Mouse (Mus musculus): Measurements from ENCODE around the gene Pex16. TPM values are rescaled to one million over a fixed set of nuclear protein-coding genes. Genes with fewer than 3 reads are reported as not detected.
A peak's percentile ranks its signal among the peaks of the same experiment; 100 is the strongest.

Pex16 gene
- polyA plus RNA-seq, 1 experiment = 36.9 TPM

DNA sequence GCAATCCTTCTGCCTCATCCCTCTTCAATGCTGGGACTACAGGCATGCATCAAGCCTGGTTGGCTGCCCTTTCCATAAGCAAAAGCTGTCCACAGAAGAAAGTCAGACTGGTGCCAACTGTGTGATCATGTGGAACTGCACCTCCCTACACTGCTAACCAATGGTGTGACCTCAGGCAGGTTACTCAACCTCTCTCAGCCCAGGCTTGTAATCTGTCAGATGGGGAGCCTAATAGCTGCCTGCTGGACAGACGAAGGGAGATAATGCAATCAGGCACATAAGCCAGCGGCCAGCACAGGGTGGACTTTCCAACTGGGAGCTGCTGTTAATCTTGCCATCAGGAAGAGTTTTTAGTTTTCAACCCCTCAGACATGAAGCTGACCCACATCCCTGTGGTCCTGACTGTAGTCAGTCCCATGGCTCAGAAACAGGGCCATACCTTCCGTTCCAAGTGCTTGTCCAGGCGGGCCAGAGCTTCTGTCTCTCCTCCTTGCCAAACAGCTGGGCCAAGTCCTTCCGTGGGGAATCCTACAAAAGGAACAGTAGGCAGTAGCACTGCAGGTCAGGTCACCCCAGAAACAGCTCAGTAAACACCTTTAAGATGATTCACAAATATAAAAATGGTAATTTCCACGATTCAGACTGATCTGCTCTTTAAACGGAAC is 47.4 kb downstream of the Pex16 start:
- Histone ChIP-seq H3K4me1 (ENCODE audit: control insufficient read depth, insufficient read depth, insufficient read length) (no peaks in the 10 kb centered on the region), H3K27ac (ENCODE audit: insufficient read depth, low read length) (no peak overlapping the region), H3K27me3 (ENCODE audit: control insufficient read depth, insufficient read depth, low read length) (no peaks in the 10 kb centered on the region), H3K4me3 (ENCODE audit: extremely low read depth, insufficient read depth, insufficient read length) (no peak overlapping the region), H3K36me3 (ENCODE audit: control insufficient read depth, insufficient read depth, low read length) (peaks cover 14% of the 10 kb centered on the region)
- 87% methylated on average over 7 of the region's 7 CpGs for WGBS
- no peak for TF ChIP-seq POLR2A (IDR thresholded peaks at IDR 0.05; ENCODE audit: low read depth, low read length)
- DNase-seq (ENCODE audit: low read depth in 1 of 2, low spot score in 2 of 2) = no peak

DNA sequence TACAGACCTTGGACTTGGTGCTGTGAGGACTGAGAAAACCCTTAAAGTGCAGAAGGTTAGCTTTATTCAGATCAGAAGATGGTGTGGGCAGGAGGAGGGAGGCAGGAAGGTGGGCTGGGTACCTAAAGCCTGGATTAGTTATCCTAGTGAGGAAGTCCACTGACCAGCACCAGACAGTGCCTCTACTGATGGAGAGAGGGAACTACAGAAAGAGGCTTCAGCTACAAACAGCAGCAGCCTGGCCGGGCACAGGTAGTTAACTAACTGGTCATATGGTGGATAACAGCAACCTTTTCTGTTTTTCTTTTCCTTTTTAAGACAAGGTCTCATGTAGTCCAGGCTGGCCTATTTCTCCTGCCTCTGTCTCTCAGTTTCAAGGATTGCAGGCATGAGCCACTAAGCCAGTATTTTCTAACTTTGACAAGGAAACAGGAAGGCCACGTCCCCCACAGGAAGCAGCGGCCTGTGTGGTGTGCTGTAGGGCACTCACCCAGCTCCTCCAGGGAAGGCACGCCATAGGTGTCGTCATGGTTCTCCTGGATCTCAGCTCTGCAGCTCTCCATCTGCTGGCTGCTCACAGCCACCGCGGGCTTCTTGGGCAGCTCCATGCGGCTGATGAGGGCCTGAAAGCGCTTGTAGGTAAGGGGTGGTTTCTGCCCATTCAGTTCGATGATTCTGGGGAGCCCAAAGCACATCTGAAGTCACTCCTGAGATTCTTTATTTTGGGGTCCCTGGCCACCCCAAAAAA is 48.1 kb downstream of the Pex16 start:
- H3K27me3 ChIP-seq (ENCODE audit: control insufficient read depth, insufficient read depth, low read length) = no peaks in the 10 kb centered on the region
- DNase-seq (ENCODE audit: low read depth in 1 of 2, low spot score in 2 of 2) = no peak
- 44% methylated on average over 10 of the region's 10 CpGs for WGBS
- no peak for TF ChIP-seq CTCF (IDR thresholded peaks at IDR 0.05; ENCODE audit: extremely low read depth, insufficient read depth, insufficient read length, insufficient replicate concordance)
- TF ChIP-seq POLR2A (IDR thresholded peaks at IDR 0.05; ENCODE audit: low read depth, low read length) = no peak
- no peaks in the 10 kb centered on the region for H3K4me1 ChIP-seq (ENCODE audit: control insufficient read depth, insufficient read depth, insufficient read length)
- no peak overlapping the region for H3K4me3 ChIP-seq (ENCODE audit: extremely low read depth, insufficient read depth, insufficient read length)
- peaks cover 12% of the 10 kb centered on the region for H3K36me3 ChIP-seq (ENCODE audit: control insufficient read depth, insufficient read depth, low read length)
- no peak overlapping the region for H3K27ac ChIP-seq (ENCODE audit: insufficient read depth, low read length)

DNA sequence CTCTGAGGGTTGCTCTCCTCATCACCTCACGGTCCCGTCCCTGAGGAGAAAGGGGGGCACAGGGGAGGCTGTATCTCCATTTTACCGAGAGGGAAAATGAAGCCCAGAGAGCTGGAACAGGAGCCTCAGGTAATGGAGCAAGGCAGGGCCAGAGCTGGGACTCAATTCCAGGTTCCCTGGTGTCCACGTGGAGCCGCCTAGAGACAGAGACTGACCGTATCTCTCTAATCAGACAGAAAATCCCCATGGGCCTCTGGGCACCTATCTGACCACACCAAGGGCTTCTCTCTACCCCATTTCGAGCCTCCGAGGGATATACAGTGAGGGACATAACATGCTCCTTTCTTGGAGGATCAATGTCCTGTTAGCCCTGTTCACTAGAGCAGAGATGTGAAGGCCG is 48.7 kb downstream of the Pex16 start:
- Histone ChIP-seq H3K36me3 (ENCODE audit: control insufficient read depth, insufficient read depth, low read length) (peaks cover 11% of the 10 kb centered on the region), H3K4me3 (ENCODE audit: extremely low read depth, insufficient read depth, insufficient read length) (no peak overlapping the region), H3K27me3 (ENCODE audit: control insufficient read depth, insufficient read depth, low read length) (no peaks in the 10 kb centered on the region), H3K4me1 (ENCODE audit: control insufficient read depth, insufficient read depth, insufficient read length) (no peaks in the 10 kb centered on the region), H3K27ac (ENCODE audit: insufficient read depth, low read length) (peak overlapping the region; percentile 67; the same call in 1 of the 2 replicates)
- TF ChIP-seq CTCF (IDR thresholded peaks at IDR 0.05; ENCODE audit: extremely low read depth, insufficient read depth, insufficient read length, insufficient replicate concordance) = no peak
- no peak for TF ChIP-seq POLR2A (IDR thresholded peaks at IDR 0.05; ENCODE audit: low read depth, low read length)
- no peak for DNase-seq (ENCODE audit: low read depth in 1 of 2, low spot score in 2 of 2)
- whole genome bisulfite sequencing = 89% methylated on average over 9 of the region's 9 CpGs

DNA sequence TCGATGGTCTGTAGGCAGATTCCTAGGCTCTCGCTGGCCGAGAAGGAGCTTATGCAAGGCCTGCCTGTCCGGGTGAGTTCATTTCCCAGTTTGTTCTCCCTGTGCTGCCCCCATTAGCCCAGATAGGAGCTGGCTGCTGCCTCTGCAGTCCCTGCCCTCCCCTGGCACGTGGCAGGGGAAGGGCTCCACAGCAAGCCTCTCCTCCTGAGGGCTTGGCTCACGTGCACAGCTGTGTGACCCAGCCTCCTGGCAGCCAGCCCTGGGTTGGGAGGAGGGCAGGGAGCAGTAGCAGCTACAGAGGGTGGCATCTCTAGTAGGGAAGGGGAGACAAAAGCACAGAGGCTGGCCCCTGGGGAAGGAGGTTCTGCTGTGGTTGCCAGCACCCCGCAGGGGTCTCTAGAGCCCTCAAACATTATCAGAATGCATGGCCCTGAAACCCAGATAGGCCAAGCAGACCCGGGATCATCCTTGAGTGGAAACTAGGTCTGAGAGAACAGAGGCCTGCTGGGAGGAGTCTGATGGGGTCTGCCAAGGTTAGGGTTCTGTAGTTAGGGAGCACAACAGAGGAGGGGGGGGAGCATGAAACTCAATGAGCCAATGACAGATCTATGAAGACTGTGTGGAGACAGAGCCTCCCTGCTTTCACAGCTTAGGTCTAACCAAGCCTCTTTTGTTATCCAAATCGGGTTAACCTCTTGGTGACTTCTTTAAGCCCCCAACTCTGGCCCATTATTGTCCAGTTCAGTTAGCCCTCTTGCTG is 49.4 kb downstream of the Pex16 start:
- DNase-seq (ENCODE audit: low read depth in 1 of 2, low spot score in 2 of 2) = peak in 1 of 2 experiments; percentile 23
- WGBS = 64% methylated on average over 9 of the region's 9 CpGs

DNA sequence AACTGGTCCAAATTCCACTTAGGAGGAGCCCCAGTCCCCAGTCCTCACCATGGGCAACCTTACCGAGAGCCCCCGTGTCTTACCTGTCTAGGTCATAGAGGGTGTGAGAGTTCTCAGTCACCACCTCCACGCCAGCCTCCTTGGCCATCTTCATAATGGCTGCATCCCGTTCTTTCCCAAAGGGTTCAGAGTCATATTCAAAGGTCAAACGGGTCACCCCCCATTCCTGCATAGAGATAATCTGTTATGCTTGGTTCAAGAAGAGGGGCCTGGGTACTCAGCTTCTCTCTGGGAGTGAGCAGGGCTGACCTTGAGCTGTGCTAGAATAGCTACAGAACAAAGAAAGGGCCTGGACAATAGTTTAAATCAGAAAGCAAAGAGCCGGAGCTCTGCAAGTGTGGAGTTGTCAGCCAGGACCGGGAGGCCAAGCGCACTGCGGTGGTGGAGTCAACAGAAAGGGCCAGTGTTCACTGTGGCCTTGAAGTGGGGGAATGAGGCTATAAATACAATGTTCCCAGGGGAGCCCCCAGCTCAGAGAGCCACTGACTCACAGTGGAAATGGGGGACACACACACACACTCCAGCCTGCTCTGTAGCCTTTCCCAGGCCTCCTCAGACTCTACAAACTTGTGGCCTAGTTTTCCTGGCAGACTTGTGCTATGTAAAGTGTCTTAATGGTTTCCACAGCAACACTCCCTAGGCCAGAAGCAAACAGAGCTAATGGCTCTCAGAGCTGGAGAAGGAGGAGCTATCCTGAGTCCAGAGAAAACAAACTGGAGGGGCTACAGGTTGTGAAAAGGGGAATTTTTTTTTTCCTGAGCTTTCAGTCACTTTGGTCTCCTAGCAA is 50.2 kb downstream of the Pex16 start:
- 84% methylated on average over 9 of the region's 9 CpGs for WGBS
- H3K27me3 ChIP-seq (ENCODE audit: control insufficient read depth, insufficient read depth, low read length) = no peaks in the 10 kb centered on the region
- H3K4me3 ChIP-seq (ENCODE audit: extremely low read depth, insufficient read depth, insufficient read length) = no peak overlapping the region
- peaks cover 9% of the 10 kb centered on the region for H3K36me3 ChIP-seq (ENCODE audit: control insufficient read depth, insufficient read depth, low read length)
- no peak for DNase-seq (ENCODE audit: low read depth in 1 of 2, low spot score in 2 of 2)
- H3K27ac ChIP-seq (ENCODE audit: insufficient read depth, low read length) = peak overlapping the region; percentile 67; the same call in 1 of the 2 replicates
- H3K4me1 ChIP-seq (ENCODE audit: control insufficient read depth, insufficient read depth, insufficient read length) = no peaks in the 10 kb centered on the region
- no peak for TF ChIP-seq POLR2A (IDR thresholded peaks at IDR 0.05; ENCODE audit: low read depth, low read length)
- TF ChIP-seq CTCF (IDR thresholded peaks at IDR 0.05; ENCODE audit: extremely low read depth, insufficient read depth, insufficient read length, insufficient replicate concordance) = no peak

More for the DNA sequence above, 49.4 kb downstream of the Pex16 start:
- TF ChIP-seq CTCF (IDR thresholded peaks at IDR 0.05; ENCODE audit: extremely low read depth, insufficient read depth, insufficient read length, insufficient replicate concordance) (no peak), POLR2A (IDR thresholded peaks at IDR 0.05; ENCODE audit: low read depth, low read length) (no peak)
- peaks cover 11% of the 10 kb centered on the region for H3K36me3 ChIP-seq (ENCODE audit: control insufficient read depth, insufficient read depth, low read length)
- H3K27ac ChIP-seq (ENCODE audit: insufficient read depth, low read length) = peak overlapping the region; percentile 67
- no peak overlapping the region for H3K4me3 ChIP-seq (ENCODE audit: extremely low read depth, insufficient read depth, insufficient read length)
- no peaks in the 10 kb centered on the region for H3K4me1 ChIP-seq (ENCODE audit: control insufficient read depth, insufficient read depth, insufficient read length)
- no peaks in the 10 kb centered on the region for H3K27me3 ChIP-seq (ENCODE audit: control insufficient read depth, insufficient read depth, low read length)

DNA sequence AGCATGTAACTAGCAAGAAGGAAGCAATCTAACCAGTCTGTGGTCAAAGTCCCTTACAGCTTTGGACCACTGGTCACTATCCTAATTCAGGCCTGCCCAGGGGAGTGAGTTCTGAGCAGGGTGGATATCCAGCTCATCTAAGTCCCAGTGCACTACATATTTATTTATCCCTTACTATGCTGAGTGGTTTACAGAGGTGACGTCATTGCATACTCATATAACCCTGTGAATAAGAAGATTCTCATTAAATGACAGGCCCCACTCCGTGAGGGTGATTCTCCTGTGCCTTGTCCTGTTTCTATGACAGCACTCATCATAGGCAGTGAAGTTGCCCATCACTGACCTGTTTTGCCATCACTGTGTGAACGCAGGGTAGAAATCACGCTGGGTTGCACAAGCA is 50.9 kb downstream of the Pex16 start:
- no peaks in the 10 kb centered on the region for H3K27me3 ChIP-seq (ENCODE audit: control insufficient read depth, insufficient read depth, low read length)
- WGBS = 93% methylated on average over 4 of the region's 4 CpGs
- H3K4me3 ChIP-seq (ENCODE audit: extremely low read depth, insufficient read depth, insufficient read length) = no peak overlapping the region
- DNase-seq (ENCODE audit: low read depth in 1 of 2, low spot score in 2 of 2) = no peak
- no peak overlapping the region for H3K27ac ChIP-seq (ENCODE audit: insufficient read depth, low read length)
- TF ChIP-seq POLR2A (IDR thresholded peaks at IDR 0.05; ENCODE audit: low read depth, low read length) (no peak), CTCF (IDR thresholded peaks at IDR 0.05; ENCODE audit: extremely low read depth, insufficient read depth, insufficient read length, insufficient replicate concordance) (no peak)
- peaks cover 9% of the 10 kb centered on the region for H3K36me3 ChIP-seq (ENCODE audit: control insufficient read depth, insufficient read depth, low read length)
- H3K4me1 ChIP-seq (ENCODE audit: control insufficient read depth, insufficient read depth, insufficient read length) = no peaks in the 10 kb centered on the region

Data from spleen, adult 2 months (tissue).